Mouse (Mus musculus) layer of hippocampus, adult 8-10 months (tissue): ENCODE data around the gene Msl3l2. TPM values are rescaled to one million over a fixed set of nuclear protein-coding genes. Genes with fewer than 3 reads are reported as not detected.

Experiments
- total RNA-seq, 4 experiments: library from RNA; stranded (reverse); gene quantifications; 2 replicates each; pipeline ENCODE4 v1.2.4; 2022

Gene Msl3l2
- total RNA-seq, 4 experiments from 2014 or later, result 9.0 to 17.4 (median 16.4) TPM

Other genes with a start within 250 kb of the Msl3l2 start
- gene Tbc1d32, start 121.8 kb downstream of the Msl3l2 start, total RNA-seq, result 10 to 100 TPM in 1 of 4 experiments, 1 to 10 TPM in 3; 6.1 to 11.8 (median 8.4) TPM